Mouse (Mus musculus) adrenal gland, adult (tissue): ENCODE measurements around the gene Rexo4.
A peak's percentile ranks its signal among the peaks of the same experiment; 100 is the strongest.

ENCODE experiments used
- DNase-seq, 2 experiments: peaks; one replicate each; pipeline ENCODE4 v3.0.0; 2022 to 2023; ENCODE audit warnings: low spot score in 1 of 2; ENCODE audit not compliant: inconsistent age in 2 of 2

Rexo4 gene

GRCm38 (mm10) chr2:26963923-26964723 is at the start of gene Rexo4:
Gene Rexo4, minus strand, starts transcription at chr2:26964386.
- DNase-seq, result peak; percentile 94 to 99

GRCm38 (mm10) chr2:27009714-27010244 is 45.6 kb upstream of the Rexo4 start, which contains the start of gene Cacfd1:
Gene Cacfd1, plus strand, starts transcription at chr2:27009926.
- peak; percentile 90 to 97 for DNase-seq

GRCm38 (mm10) chr2:27007701-27008100 is 43.5 kb upstream of the Rexo4 start:
- no peak for DNase-seq

- DNase-seq, result no peak
Measured at GRCm38 (mm10) chr2:27006255-27006654, 42.1 kb upstream of the Rexo4 start.

- DNase-seq, result no peak
Measured at GRCm38 (mm10) chr2:26997993-26998392, 33.8 kb upstream of the Rexo4 start.

- no peak for DNase-seq
Measured at GRCm38 (mm10) chr2:26997498-26997897, 33.3 kb upstream of the Rexo4 start.

GRCm38 (mm10) chr2:26993936-26994335 is 29.8 kb upstream of the Rexo4 start:
- no peak for DNase-seq

- DNase-seq, result no peak
Measured at GRCm38 (mm10) chr2:26984640-26985039, 20.5 kb upstream of the Rexo4 start.

- no peak for DNase-seq
Measured at GRCm38 (mm10) chr2:26984179-26984578, 20.0 kb upstream of the Rexo4 start.

- no peak for DNase-seq
Measured at GRCm38 (mm10) chr2:26980361-26980760, 16.2 kb upstream of the Rexo4 start.

- DNase-seq, result no peak
Measured at GRCm38 (mm10) chr2:26973960-26974359, 9.8 kb upstream of the Rexo4 start.

- no peak for DNase-seq
Measured at GRCm38 (mm10) chr2:26973116-26973515, 8.9 kb upstream of the Rexo4 start, which contains the start of gene Adamts13. Gene Adamts13, plus strand, starts transcription at chr2:26973416.

- no peak for DNase-seq
Measured at GRCm38 (mm10) chr2:26967262-26967661, 3.1 kb upstream of the Rexo4 start.

- no peak for DNase-seq
Measured at GRCm38 (mm10) chr2:26964724-26965370, 661 bp upstream of the Rexo4 start.

GRCm38 (mm10) chr2:26960756-26961155 is 3.4 kb downstream of the Rexo4 start:
- DNase-seq, result no peak

- DNase-seq, result no peak
Measured at GRCm38 (mm10) chr2:26957488-26957859, 6.7 kb downstream of the Rexo4 start.

- DNase-seq, result no peak
Measured at GRCm38 (mm10) chr2:26956811-26957487, 7.2 kb downstream of the Rexo4 start.

- DNase-seq, result no peak
Measured at GRCm38 (mm10) chr2:26954735-26955395, 9.3 kb downstream of the Rexo4 start.

- no peak for DNase-seq
Measured at GRCm38 (mm10) chr2:26952866-26953265, 11.3 kb downstream of the Rexo4 start.

- DNase-seq, result no peak
Measured at GRCm38 (mm10) chr2:26952193-26952592, 12.0 kb downstream of the Rexo4 start.

- DNase-seq, result peak in 1 of 2 experiments; percentile 71
Measured at GRCm38 (mm10) chr2:26951346-26951905, 12.8 kb downstream of the Rexo4 start.
